Mouse (Mus musculus) midbrain, embryonic 15.5 days (tissue): ENCODE data around the gene Bcl2a1d. TPM values are rescaled to one million over a fixed set of nuclear protein-coding genes. Genes with fewer than 3 reads are reported as not detected.
"Not testable (repeated sequence)": the region's sequence is repeated elsewhere in the genome, so short reads cannot be mapped to it uniquely, and the experiment has no call there.

ENCODE experiments used
- ATAC-seq: fragments of 200-750 bp; cut with Nextera tagmentation; replicated peaks from 2 replicates; pipeline ENCODE4 v1.8.0; 2017; ENCODE audit warnings: moderate TSS enrichment
- H3K27ac ChIP-seq: fragments of 300-500 bp; sonication (generic); 2 replicates; pipeline ENCODE4 v1.5.1; 2015; ENCODE audit warnings: mild to moderate bottlenecking, inconsistent platforms
- H3K27me3 ChIP-seq: fragments of 300-500 bp; sonication (generic); replicated peaks from 2 replicates; pipeline ENCODE4 v1.6.1; 2015; ENCODE audit warnings: inconsistent platforms
- H3K36me3 ChIP-seq: fragments of 300-500 bp; sonication (generic); replicated peaks from 2 replicates; pipeline ENCODE4 v1.6.1; 2015; ENCODE audit warnings: inconsistent platforms
- H3K4me1 ChIP-seq: fragments of 300-500 bp; sonication (generic); 2 replicates; pipeline ENCODE4 v1.6.1; 2015; ENCODE audit warnings: inconsistent platforms
- H3K4me2 ChIP-seq: fragments of 300-500 bp; sonication (generic); 2 replicates; pipeline ENCODE4 v1.6.1; 2015; ENCODE audit warnings: inconsistent platforms, mild to moderate bottlenecking, moderate library complexity
- H3K4me3 ChIP-seq: fragments of 300-500 bp; sonication (generic); 2 replicates; pipeline ENCODE4 v1.5.1; 2015; ENCODE audit warnings: mild to moderate bottlenecking, inconsistent platforms
- H3K9ac ChIP-seq: fragments of 300-500 bp; sonication (generic); 2 replicates; pipeline ENCODE4 v1.6.1; 2015; ENCODE audit warnings: mild to moderate bottlenecking, inconsistent platforms
- H3K9me3 ChIP-seq: fragments of 300-500 bp; sonication (generic); 2 replicates; pipeline ENCODE4 v1.6.1; 2016; ENCODE audit warnings: inconsistent platforms
- WGBS: fragments of 180-500 bp; shearing (Covaris S2); methylation state at CpG from one replicate; pipeline ENCODE4 v1.1.7; 2015; ENCODE audit warnings: mixed read lengths; 5-methylcytosine and 5-hydroxymethylcytosine counted together
- polyA plus RNA-seq: library from polyadenylated mRNA; unstranded; fragments of >200 nt; fragmentation: Nextera tagmentation; extraction: Ambion mirVana; gene quantifications from 2 replicates; pipeline ENCODE4 v1.2.1, GENCODE M21; 2015

Gene Bcl2a1d
- polyA plus RNA-seq = not detected in 2 replicates

DNA sequence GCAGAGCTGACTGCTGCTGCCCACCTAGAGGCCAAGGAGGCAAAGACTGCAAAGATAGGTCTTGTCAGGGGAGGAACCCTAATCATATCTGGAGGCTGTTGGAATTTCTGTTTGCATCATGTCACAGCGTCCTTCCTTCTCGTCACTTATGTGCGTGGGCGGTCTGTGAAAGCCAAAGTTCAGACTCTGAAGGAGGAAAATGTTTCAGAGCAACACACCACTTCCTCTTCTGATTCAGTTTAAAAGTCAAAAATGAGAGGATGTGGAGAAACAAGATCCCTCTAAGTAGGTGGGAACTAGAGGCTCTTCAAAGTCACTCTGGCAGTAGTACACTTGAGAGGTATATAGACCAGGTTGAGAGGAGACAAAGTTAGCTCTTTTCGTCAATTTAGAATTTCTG, at the start of gene Bcl2a1d:
Gene Bcl2a1d (minus strand): TSS at position 187 of the 400 bp plus-strand sequence.
- not testable (repeated sequence) for H3K27ac ChIP-seq, H3K4me1 ChIP-seq, H3K4me2 ChIP-seq, H3K9me3 ChIP-seq, H3K36me3 ChIP-seq, ATAC-seq, H3K27me3 ChIP-seq, H3K4me3 ChIP-seq, H3K9ac ChIP-seq
- 95% methylated on average over 5 of the region's 5 CpGs for WGBS

DNA sequence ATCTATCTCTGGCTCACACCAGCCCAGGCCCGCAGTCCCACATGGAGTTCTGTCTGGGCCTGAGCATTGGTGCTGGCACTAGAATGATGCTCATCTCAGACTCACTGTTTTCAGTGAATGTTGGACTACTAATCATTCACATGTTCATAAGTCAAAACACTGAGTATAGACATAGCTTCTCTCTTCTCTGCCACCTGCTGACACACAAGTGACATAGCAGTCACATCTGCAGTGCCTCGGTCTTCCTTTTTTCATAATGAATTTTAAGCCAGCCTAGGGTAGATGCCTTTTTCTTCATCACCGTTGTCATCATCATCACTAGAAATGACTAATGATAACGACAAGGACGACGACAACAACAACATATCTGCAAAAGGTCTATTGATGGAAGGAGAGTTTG, 38.5 kb upstream of the Bcl2a1d start:
- 95% methylated on average over 5 of the region's 6 CpGs for WGBS
- not testable (repeated sequence) for H3K27ac ChIP-seq, ATAC-seq, H3K9ac ChIP-seq, H3K27me3 ChIP-seq, H3K9me3 ChIP-seq, H3K4me2 ChIP-seq, H3K4me1 ChIP-seq, H3K36me3 ChIP-seq, H3K4me3 ChIP-seq

DNA sequence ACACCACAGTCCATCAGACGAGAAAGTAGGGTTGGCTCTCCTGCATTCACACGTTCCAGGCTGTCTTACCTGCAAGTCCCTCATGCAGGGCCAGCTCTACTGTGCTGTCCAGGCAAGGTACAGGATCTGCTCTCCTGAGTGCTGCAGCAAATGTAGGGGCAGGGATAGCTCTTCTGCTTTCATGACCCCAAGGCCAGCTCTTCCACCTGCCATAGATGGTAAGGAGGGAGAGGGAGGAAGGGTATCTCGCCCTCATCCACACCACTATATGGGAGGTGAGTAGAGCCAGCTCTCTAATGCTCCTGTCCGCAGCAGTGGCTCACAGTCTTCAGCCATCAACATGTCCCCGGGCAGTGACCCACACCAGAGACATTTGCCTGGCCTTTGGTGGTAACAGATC, 37.8 kb upstream of the Bcl2a1d start:
- H3K9me3 ChIP-seq, H3K36me3 ChIP-seq, H3K27me3 ChIP-seq, ATAC-seq, H3K4me2 ChIP-seq, H3K27ac ChIP-seq, H3K4me3 ChIP-seq, H3K4me1 ChIP-seq, H3K9ac ChIP-seq: not testable (repeated sequence)
- whole genome bisulfite sequencing = 87% methylated on average over 4 of the region's 5 CpGs

DNA sequence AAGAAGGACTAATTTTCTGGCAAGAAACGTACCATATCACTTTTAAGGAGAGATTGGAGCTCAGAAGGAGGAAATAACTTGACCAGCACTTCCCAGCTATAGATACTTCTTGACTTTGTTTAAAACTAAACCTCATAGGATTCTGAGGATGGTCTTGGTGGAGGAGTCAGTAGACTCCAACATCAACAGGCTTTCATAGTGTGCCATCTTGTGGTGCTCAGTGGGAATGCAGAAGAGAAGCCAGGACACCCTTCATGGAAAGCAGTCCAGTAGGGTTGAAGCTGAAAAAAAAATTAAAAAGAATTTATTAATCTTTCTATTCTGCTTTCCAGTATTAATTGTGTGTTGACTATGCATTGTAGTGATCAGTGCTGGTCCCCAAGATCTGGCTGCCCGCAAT, 15.0 kb upstream of the Bcl2a1d start:
- not testable (repeated sequence) for H3K9me3 ChIP-seq, H3K27me3 ChIP-seq, H3K4me1 ChIP-seq, H3K9ac ChIP-seq, H3K27ac ChIP-seq, H3K4me3 ChIP-seq, ATAC-seq, H3K36me3 ChIP-seq, H3K4me2 ChIP-seq
- WGBS = no CpG with 5 or more reads among the region's 2 CpGs

GRCm38 (mm10) chr9:88746046-88746445, 14.3 kb upstream of the Bcl2a1d start:
- not testable (repeated sequence) for H3K4me1 ChIP-seq, H3K27ac ChIP-seq, H3K9me3 ChIP-seq, H3K4me3 ChIP-seq, ATAC-seq, H3K9ac ChIP-seq, H3K27me3 ChIP-seq, H3K36me3 ChIP-seq, H3K4me2 ChIP-seq
- WGBS = 91% methylated on average over 1 of the region's 2 CpGs

DNA sequence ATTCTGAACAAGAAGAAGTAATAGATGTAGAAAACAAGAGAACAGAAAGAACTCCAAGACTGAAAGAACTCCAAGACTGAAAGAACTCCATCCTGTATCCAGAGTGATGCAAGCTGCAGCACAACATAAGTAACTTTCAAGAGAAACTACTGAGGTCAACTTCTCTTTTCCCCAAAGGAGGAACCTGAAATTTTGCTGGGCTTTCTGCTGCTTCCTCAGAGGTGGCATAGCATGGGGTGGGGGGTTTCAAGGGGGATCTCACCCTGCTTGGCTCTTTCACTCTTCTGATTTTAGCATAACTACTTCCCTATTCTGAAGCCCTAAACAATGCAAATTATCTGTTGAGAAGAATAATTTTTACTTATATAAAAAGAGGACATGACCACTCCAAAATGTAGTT, 3.6 kb upstream of the Bcl2a1d start:
- H3K36me3 ChIP-seq, H3K4me1 ChIP-seq, H3K9me3 ChIP-seq, H3K4me3 ChIP-seq, H3K27ac ChIP-seq, ATAC-seq, H3K27me3 ChIP-seq, H3K9ac ChIP-seq, H3K4me2 ChIP-seq: not testable (repeated sequence)

DNA sequence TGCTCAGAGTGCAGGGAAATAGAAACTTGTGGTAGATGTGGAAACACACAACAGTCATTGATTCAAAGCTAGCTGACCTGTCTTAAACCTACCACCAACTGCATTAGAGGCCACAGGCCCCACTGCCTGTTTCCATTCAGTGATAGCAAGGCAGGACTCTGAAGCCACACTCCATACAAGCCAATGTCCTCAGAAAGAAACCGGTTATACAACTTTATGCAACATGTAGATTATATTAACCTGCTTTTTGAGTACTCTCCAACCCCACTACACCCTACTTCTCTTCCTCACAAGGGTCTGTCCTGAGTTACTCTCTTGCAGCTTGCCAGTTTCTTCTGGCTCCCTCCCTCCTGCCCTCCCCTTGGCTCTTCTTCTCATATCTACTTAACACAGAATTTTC, 1.5 kb upstream of the Bcl2a1d start:
- WGBS = 90% methylated on average over 1 of the region's 1 CpGs
- not testable (repeated sequence) for H3K4me1 ChIP-seq, H3K9ac ChIP-seq

DNA sequence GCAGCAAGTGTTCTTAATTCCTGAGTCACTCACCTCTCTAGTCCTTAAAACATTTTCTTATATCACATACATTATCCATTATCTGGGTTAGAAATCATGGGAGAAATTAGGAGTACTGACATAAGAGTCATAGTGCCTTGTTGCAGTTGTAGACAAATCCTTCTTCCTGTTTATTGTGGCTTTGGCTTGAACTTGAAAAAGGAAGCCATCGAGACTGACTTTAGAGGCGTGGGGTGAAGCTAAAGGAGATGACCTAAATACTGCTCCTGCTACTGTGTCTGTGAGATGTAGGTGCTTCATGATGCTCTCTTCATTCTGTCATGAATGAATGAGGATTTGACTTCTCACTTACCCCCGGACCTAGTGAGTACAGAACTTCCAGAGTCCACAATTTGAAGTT, 620 bp upstream of the Bcl2a1d start:
- H3K27ac ChIP-seq, H3K27me3 ChIP-seq, H3K9me3 ChIP-seq, H3K4me1 ChIP-seq, H3K4me2 ChIP-seq, ATAC-seq, H3K4me3 ChIP-seq, H3K9ac ChIP-seq, H3K36me3 ChIP-seq: not testable (repeated sequence)
- WGBS = 87% methylated on average over 3 of the region's 3 CpGs

More for the DNA sequence above, 1.5 kb upstream of the Bcl2a1d start:
- H3K4me2 ChIP-seq, H3K27ac ChIP-seq, H3K9me3 ChIP-seq, H3K27me3 ChIP-seq, ATAC-seq, H3K4me3 ChIP-seq, H3K36me3 ChIP-seq: not testable (repeated sequence)

DNA sequence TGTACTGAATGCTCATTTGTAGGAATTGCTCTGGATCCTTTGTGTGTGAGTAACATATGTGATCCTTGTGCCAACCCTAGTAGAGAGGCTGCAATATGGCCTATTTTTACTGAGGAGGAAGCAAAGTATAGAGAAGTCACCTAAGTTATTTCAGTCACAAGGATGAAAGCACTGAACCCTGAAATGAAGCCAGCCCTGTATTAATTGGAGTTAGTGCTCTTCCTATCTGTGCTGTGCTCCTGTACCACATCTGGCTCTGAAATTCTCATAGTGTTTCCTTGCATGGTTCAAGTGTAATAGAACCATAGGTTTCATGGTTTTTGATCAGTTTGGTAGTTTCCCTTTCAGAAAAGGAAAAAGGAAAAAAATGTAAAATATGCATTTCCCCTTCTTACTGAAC, 3.4 kb downstream of the Bcl2a1d start:
- not testable (repeated sequence) for H3K36me3 ChIP-seq, H3K27ac ChIP-seq, H3K4me2 ChIP-seq, H3K9ac ChIP-seq, H3K4me1 ChIP-seq, H3K4me3 ChIP-seq, H3K9me3 ChIP-seq, H3K27me3 ChIP-seq, ATAC-seq

GRCm38 (mm10) chr9:88721628-88722027, 10.1 kb downstream of the Bcl2a1d start:
- not testable (repeated sequence) for ATAC-seq, H3K36me3 ChIP-seq, H3K4me3 ChIP-seq, H3K9ac ChIP-seq, H3K4me2 ChIP-seq, H3K27ac ChIP-seq, H3K4me1 ChIP-seq, H3K27me3 ChIP-seq, H3K9me3 ChIP-seq

DNA sequence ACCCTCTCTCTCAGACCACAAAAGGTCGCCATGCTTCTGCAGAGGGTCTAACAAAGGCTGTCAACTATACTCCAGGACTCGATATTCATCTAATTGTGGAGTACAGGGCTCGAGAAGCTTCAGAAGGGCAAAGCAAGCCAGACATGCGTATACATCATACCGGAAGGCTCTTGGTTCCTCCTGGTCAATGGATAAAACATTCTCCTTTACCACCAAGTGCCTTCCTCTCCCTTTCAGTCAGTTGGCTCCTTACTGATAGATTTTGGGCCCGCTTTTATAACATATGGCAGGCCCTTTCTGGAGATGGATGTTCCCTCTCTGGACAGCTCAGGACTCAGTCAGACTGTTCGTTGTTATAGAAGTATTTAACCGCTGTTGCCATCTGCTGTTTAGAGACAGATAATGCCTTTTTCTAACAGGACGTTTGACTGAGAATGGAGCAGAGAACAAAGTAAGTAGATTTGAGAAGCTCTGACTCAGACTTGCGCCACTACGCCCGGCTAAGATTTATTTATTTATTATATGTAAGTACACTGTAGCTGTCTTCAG, 11.7 kb downstream of the Bcl2a1d start, which contains the start of gene Mthfsl:
Gene Mthfsl (minus strand): TSS at position 308 of the 549 bp plus-strand sequence.
- not testable (repeated sequence) for H3K9me3 ChIP-seq, H3K36me3 ChIP-seq, H3K4me1 ChIP-seq, H3K27me3 ChIP-seq
- H3K4me2 ChIP-seq = peak within 1 kb of the TSS; percentile 47
- WGBS = 17% methylated on average over 11 of the region's 12 CpGs
- peak within 1 kb of the TSS; percentile 88 for H3K27ac ChIP-seq
- peak; percentile 85 for ATAC-seq
- H3K4me3 ChIP-seq = peak within 1 kb of the TSS; percentile 37
- peak within 1 kb of the TSS; percentile 29; the same call in 1 of the 2 replicates for H3K9ac ChIP-seq

DNA sequence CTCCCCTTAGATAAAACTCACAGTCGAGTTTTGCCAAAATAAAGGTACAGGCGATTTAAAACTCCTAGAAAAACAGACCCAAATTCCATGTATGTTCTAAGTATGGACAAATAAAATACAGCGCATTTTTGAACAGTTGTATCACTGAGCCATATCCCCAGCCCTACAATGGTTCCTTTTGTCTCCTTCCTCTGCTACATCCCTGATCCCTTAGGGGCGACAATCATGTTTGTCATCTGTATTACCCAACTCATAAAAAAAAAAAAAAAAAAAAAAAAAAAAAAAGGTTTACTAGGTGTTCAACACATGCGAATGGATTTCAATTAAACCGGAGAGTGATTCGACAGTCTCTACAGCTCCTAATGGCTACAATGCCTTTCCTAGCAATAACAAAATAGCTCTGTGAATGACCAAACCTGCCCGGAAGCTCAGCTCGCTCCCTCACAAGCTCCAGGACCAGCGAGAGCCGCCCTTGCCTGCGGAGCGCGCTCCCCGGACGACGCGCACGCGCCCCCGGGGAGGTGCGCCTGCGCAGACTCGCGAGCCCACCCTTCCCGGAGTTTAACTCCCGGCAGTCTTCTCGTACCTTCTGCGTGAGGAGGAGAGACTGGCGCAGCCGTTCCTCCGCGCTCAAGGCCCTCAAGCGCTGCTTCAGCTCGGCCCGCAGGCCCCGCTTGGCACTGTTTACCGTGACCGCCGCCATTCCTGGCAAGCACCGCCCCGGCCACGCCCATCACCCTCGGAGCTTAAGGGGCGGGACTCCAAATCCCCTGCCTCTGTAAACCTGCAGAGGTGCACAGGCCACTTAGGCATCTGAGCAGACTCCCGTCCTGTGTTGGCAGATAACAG, 12.4 kb downstream of the Bcl2a1d start:
- peak overlapping the region; percentile 37 for H3K4me3 ChIP-seq
- peak overlapping the region; percentile 29; the same call in 1 of the 2 replicates for H3K9ac ChIP-seq
- H3K36me3 ChIP-seq, H3K4me1 ChIP-seq, H3K27me3 ChIP-seq, H3K9me3 ChIP-seq: not testable (repeated sequence)
- H3K4me2 ChIP-seq = peak overlapping the region; percentile 42
- peak; percentile 96 for ATAC-seq
- peak overlapping the region; percentile 79 for H3K27ac ChIP-seq
- WGBS = 8% methylated on average over 13 of the region's 46 CpGs

GRCm38 (mm10) chr9:88718593-88718992, 13.1 kb downstream of the Bcl2a1d start:
- ATAC-seq, H3K4me1 ChIP-seq, H3K36me3 ChIP-seq, H3K9me3 ChIP-seq, H3K9ac ChIP-seq, H3K27me3 ChIP-seq, H3K27ac ChIP-seq: not testable (repeated sequence)
- WGBS = 69% methylated on average over 5 of the region's 5 CpGs
- peak overlapping the region; percentile 42 for H3K4me2 ChIP-seq
- H3K4me3 ChIP-seq = peak overlapping the region; percentile 37
